Mouse (Mus musculus): ENCODE data around the gene Gm45062.

GRCm38 (mm10) chr6:8228596-8228995, 30.7 kb upstream of the Gm45062 start:
- no peak for TF ChIP-seq POLR2A (IDR thresholded peaks at IDR 0.05; ENCODE audit: low read depth, low read length)
- no peak for TF ChIP-seq CTCF (IDR thresholded peaks at IDR 0.05; ENCODE audit: extremely low read depth, insufficient read depth, insufficient read length, insufficient replicate concordance)

Data from spleen, adult 2 months (tissue).